Mouse (Mus musculus) common myeloid progenitor, adult 5-6 weeks (primary cell): ENCODE data around the gene Zfp968. TPM values are rescaled to one million over a fixed set of nuclear protein-coding genes. Genes with fewer than 3 reads are reported as not detected.
"Not testable (repeated sequence)": the region's sequence is repeated elsewhere in the genome, so short reads cannot be mapped to it uniquely, and the experiment has no call there.

Experiments
- ATAC-seq: replicated peaks from 2 replicates; pipeline ENCODE4 v1.8.0; 2016; ENCODE audit warnings: low read depth, mild to moderate bottlenecking, moderate TSS enrichment, inconsistent platforms; ENCODE audit not compliant: poor library complexity, severe bottlenecking
- total RNA-seq: library from RNA; stranded (forward); fragments of 200-1000, 187-1606 nt; gene quantifications from 2 replicates; pipeline ENCODE4 v1.2.3, GENCODE M21; 2017

The Zfp968 gene
- total RNA-seq, result 11.5 and 11.8 TPM in 2 replicates

- not testable (repeated sequence) for ATAC-seq
These were observed at the start of gene Zfp968 for GRCm38 (mm10) chr2:175372136-175372535. Gene Zfp968 (plus strand): TSS chr2:175372436.

- not testable (repeated sequence) for ATAC-seq
These were observed 34.1 kb upstream of the Zfp968 start, which contains the start of gene Gm4631 for GRCm38 (mm10) chr2:175338097-175338496. Gene Gm4631 (minus strand): TSS chr2:175338197.

Other genes starting within 250 kb of the Zfp968 start
- 12.4 and 18.3 TPM in 2 replicates for gene Gm14399, start 230.4 kb upstream of the Zfp968 start, total RNA-seq
- gene Gm14443, start 196.6 kb upstream of the Zfp968 start, total RNA-seq, result 0.24 and 0.50 TPM in 2 replicates
- gene Gm14391, start 165.5 kb upstream of the Zfp968 start, total RNA-seq, result 14.6 and 17.7 TPM in 2 replicates
- 14.1 TPM in 1 of 2 replicates, not detected in the other for gene Gm14440, start 97.3 kb upstream of the Zfp968 start, total RNA-seq
- gene Gm4631, start 34.2 kb upstream of the Zfp968 start, total RNA-seq, result 24.7 and 26.8 TPM in 2 replicates
- 8.4 and 9.9 TPM in 2 replicates for gene Gm4724, start 63.4 kb downstream of the Zfp968 start, total RNA-seq
- gene Zfp965, start 97.5 kb downstream of the Zfp968 start, total RNA-seq, result 14.6 and 21.5 TPM in 2 replicates